Mouse (Mus musculus) stomach, embryonic 15.5 days (tissue): Measurements from ENCODE around the gene 1700123O20Rik. TPM values are rescaled to one million over a fixed set of nuclear protein-coding genes. Genes with fewer than 3 reads are reported as not detected.

Experiments
- ATAC-seq: fragments of 200-750 bp; cut with Nextera tagmentation; 2 replicates; pipeline ENCODE4 v1.8.0; 2017; ENCODE audit warnings: low read depth, moderate number of reproducible peaks, moderate TSS enrichment; ENCODE audit not compliant: insufficient read depth, low FRiP score
- H3K27ac ChIP-seq: fragments of 300-500 bp; sonication (generic); 2 replicates; pipeline ENCODE4 v1.5.1; 2015; ENCODE audit warnings: mild to moderate bottlenecking, inconsistent platforms
- H3K27me3 ChIP-seq: fragments of 300-500 bp; sonication (generic); replicated peaks from 2 replicates; pipeline ENCODE4 v1.6.1; 2015; ENCODE audit warnings: inconsistent platforms
- H3K36me3 ChIP-seq: fragments of 300-500 bp; sonication (generic); 2 replicates; pipeline ENCODE4 v1.6.1; 2015; ENCODE audit warnings: inconsistent platforms
- H3K4me1 ChIP-seq: fragments of 300-500 bp; sonication (generic); 2 replicates; pipeline ENCODE4 v1.6.1; 2015; ENCODE audit warnings: inconsistent platforms
- H3K4me2 ChIP-seq: fragments of 300-500 bp; sonication (generic); 2 replicates; pipeline ENCODE4 v1.6.1; 2015; ENCODE audit warnings: mild to moderate bottlenecking, inconsistent platforms
- H3K4me3 ChIP-seq: fragments of 300-500 bp; sonication (generic); replicated peaks from 2 replicates; pipeline ENCODE4 v1.5.1; 2015; ENCODE audit warnings: inconsistent platforms
- H3K9ac ChIP-seq: fragments of 300-500 bp; sonication (generic); 2 replicates; pipeline ENCODE4 v1.6.1; 2015; ENCODE audit warnings: inconsistent platforms
- H3K9me3 ChIP-seq: fragments of 300-500 bp; sonication (generic); 2 replicates; pipeline ENCODE4 v1.6.1; 2016; ENCODE audit warnings: inconsistent platforms
- WGBS: fragments of 180-500 bp; shearing (Covaris S2); methylation state at CpG from one replicate; pipeline ENCODE4 v1.1.7; 2015; 5-methylcytosine and 5-hydroxymethylcytosine counted together
- polyA plus RNA-seq: library from polyadenylated mRNA; unstranded; fragments of >200 nt; fragmentation: Nextera tagmentation; extraction: Ambion mirVana; gene quantifications from 2 replicates; pipeline ENCODE4 v1.2.1, GENCODE M21; 2015

The 1700123O20Rik gene
- polyA plus RNA-seq, 1 experiment from 2014 or later, result 84.8 TPM

DNA sequence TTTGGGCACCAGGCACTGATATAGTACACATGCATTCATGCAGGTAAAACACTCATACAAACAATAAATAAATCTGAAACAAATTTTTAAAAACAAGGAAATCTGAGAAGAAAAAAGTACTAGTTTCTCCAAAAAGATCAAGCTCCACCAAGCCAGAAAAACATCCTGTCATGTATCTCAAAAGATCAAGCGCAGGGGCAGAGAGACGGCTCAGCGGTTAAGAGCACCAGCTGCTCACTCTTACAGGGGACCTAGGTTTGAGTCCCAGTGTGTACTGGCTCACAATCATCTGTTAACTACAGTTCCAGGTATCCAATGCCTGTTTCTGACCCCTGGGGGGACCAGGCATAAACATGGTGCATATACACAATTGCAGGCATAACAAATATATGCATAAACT, 3.6 kb upstream of the 1700123O20Rik start:
- no peak overlapping the region for H3K4me2 ChIP-seq
- H3K27ac ChIP-seq, result no peak overlapping the region
- no peak for ATAC-seq
- peaks cover 11% of the 10 kb centered on the region; the same call in 1 of the 2 replicates for H3K36me3 ChIP-seq
- no peak overlapping the region for H3K4me3 ChIP-seq
- no peaks in the 10 kb centered on the region for H3K27me3 ChIP-seq
- 82% methylated on average over 3 of the region's 3 CpGs for WGBS
- H3K9ac ChIP-seq, result no peak overlapping the region
- H3K9me3 ChIP-seq, result no peaks in the 10 kb centered on the region
- H3K4me1 ChIP-seq, result 0 out of 2 replicates have a peak, but pooled peaks cover 5% of the 10 kb centered on the region

GRCm38 (mm10) chr14:54685471-54685870, 545 bp upstream of the 1700123O20Rik start:
- H3K27ac ChIP-seq, result peak overlapping the region; percentile 98
- no peak for ATAC-seq
- H3K9me3 ChIP-seq, result no peaks in the 10 kb centered on the region

DNA sequence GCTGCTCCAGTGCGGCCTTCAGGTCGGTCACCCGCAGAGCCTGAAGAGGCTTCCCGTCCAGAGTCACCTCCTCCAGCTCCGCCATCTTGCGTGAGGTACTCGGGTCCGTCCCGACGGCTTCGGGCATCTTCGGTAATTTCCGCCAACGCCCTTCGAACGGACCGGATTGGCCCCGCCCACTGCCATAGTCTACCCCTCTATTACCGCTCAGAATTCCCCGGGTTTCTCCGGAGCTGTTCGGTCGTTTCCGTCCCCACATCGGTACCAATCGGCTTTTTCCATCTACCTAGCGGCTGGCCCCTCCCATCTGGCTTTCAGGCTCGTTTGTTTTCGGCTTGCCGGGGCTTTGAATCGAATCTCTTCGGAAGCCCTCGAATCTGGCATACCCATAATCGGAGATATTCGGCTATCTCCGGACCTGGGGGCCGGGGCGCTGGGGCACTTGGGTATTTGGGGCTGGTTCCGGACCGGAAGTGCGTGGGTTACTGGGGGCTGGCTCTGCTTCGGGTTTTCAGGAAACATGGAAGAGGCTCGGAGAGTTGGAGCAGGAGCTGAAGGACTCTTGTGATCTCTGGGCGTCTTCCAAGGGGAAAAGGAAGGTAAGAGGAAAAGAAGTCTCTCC, 617 bp downstream of the 1700123O20Rik start, which contains the start of gene Acin1:
TSS of gene Acin1 (minus strand) at position 410 of the 622 bp plus-strand sequence.
- 0% methylated on average over 44 of the region's 44 CpGs for WGBS
- peak within 1 kb of the TSS; percentile 99 for H3K9ac ChIP-seq
- ATAC-seq, result peak; percentile 96
- H3K27ac ChIP-seq, result peak within 1 kb of the TSS; percentile 98
- no peaks in the 10 kb centered on the region for H3K27me3 ChIP-seq
- H3K4me1 ChIP-seq, result 0 out of 2 replicates have a peak, but pooled peaks cover 10% of the 10 kb centered on the region
- H3K9me3 ChIP-seq, result no peaks in the 10 kb centered on the region
- peak within 1 kb of the TSS; percentile 92 for H3K4me3 ChIP-seq
- peaks cover 8% of the 10 kb centered on the region; the same call in 1 of the 2 replicates for H3K36me3 ChIP-seq
- H3K4me2 ChIP-seq, result peak within 1 kb of the TSS; percentile 68

More at GRCm38 (mm10) chr14:54685471-54685870, 545 bp upstream of the 1700123O20Rik start:
- WGBS, result 7% methylated on average over 8 of the region's 8 CpGs
- H3K4me3 ChIP-seq, result peak overlapping the region; percentile 92
- no peaks in the 10 kb centered on the region for H3K27me3 ChIP-seq
- 0 out of 2 replicates have a peak, but pooled peaks cover 10% of the 10 kb centered on the region for H3K4me1 ChIP-seq
- peaks cover 11% of the 10 kb centered on the region; the same call in 1 of the 2 replicates for H3K36me3 ChIP-seq
- peak overlapping the region; percentile 68 for H3K4me2 ChIP-seq
- H3K9ac ChIP-seq, result peak overlapping the region; percentile 99

DNA sequence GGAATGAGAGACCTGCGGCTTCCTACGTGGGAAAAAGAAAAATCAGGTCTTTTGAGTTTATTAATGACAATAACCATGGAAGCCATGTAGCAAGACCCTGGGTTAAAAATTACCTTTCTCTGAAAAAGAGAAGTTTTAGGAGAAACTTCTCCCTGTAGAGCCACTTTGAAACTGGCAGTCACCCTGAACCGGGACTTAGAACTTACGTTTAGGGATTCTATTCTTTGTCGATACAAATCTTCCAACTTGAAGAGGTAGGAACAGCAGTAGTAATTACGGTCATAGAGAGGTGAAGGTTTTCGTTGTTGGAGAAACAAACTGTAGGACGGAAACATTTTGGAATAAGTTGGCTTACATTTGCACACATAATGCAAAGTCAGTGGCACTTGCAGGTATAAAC, 1.2 kb downstream of the 1700123O20Rik start:
- Histone ChIP-seq H3K36me3 (peaks cover 8% of the 10 kb centered on the region; the same call in 1 of the 2 replicates), H3K4me2 (peak overlapping the region; percentile 57), H3K27ac (peak overlapping the region; percentile 98), H3K9ac (peak overlapping the region; percentile 81), H3K4me1 (0 out of 2 replicates have a peak, but pooled peaks cover 10% of the 10 kb centered on the region), H3K27me3 (no peaks in the 10 kb centered on the region), H3K4me3 (peak overlapping the region; percentile 92), H3K9me3 (no peaks in the 10 kb centered on the region)
- WGBS, result 4% methylated on average over 8 of the region's 8 CpGs
- no peak for ATAC-seq

GRCm38 (mm10) chr14:54695042-54695441, 9.0 kb downstream of the 1700123O20Rik start:
- peaks cover 11% of the 10 kb centered on the region; the same call in 1 of the 2 replicates for H3K36me3 ChIP-seq
- no peak overlapping the region for H3K4me2 ChIP-seq
- H3K9me3 ChIP-seq, result no peaks in the 10 kb centered on the region
- 59% methylated on average over 6 of the region's 6 CpGs for WGBS
- H3K27me3 ChIP-seq, result no peaks in the 10 kb centered on the region
- no peak overlapping the region for H3K27ac ChIP-seq
- H3K4me3 ChIP-seq, result no peak overlapping the region
- no peaks in the 10 kb centered on the region for H3K4me1 ChIP-seq
- H3K9ac ChIP-seq, result no peak overlapping the region
- no peak for ATAC-seq

GRCm38 (mm10) chr14:54696752-54697151, 10.7 kb downstream of the 1700123O20Rik start:
- no peak for ATAC-seq
- Histone ChIP-seq H3K27ac (no peak overlapping the region), H3K4me1 (no peaks in the 10 kb centered on the region), H3K27me3 (no peaks in the 10 kb centered on the region), H3K9me3 (no peaks in the 10 kb centered on the region), H3K36me3 (0 out of 2 replicates have a peak, but pooled peaks cover 7% of the 10 kb centered on the region), H3K9ac (no peak overlapping the region), H3K4me3 (no peak overlapping the region), H3K4me2 (no peak overlapping the region)
- WGBS, result 73% methylated on average over 4 of the region's 4 CpGs

- H3K4me1 ChIP-seq, result no peaks in the 10 kb centered on the region
- H3K4me2 ChIP-seq, result no peak within 1 kb of the TSS
- H3K4me3 ChIP-seq, result no peak within 1 kb of the TSS
- ATAC-seq, result no peak
- H3K9me3 ChIP-seq, result no peaks in the 10 kb centered on the region
- no peaks in the 10 kb centered on the region for H3K36me3 ChIP-seq
- 64% methylated on average over 4 of the region's 4 CpGs for WGBS
- H3K9ac ChIP-seq, result no peak within 1 kb of the TSS
- H3K27ac ChIP-seq, result no peak within 1 kb of the TSS
- H3K27me3 ChIP-seq, result no peaks in the 10 kb centered on the region
Observed at GRCm38 (mm10) chr14:54698733-54699132, 12.7 kb downstream of the 1700123O20Rik start, which contains the start of gene Gm29776. TSS of gene Gm29776 (minus strand) at chr14:54698833.

DNA sequence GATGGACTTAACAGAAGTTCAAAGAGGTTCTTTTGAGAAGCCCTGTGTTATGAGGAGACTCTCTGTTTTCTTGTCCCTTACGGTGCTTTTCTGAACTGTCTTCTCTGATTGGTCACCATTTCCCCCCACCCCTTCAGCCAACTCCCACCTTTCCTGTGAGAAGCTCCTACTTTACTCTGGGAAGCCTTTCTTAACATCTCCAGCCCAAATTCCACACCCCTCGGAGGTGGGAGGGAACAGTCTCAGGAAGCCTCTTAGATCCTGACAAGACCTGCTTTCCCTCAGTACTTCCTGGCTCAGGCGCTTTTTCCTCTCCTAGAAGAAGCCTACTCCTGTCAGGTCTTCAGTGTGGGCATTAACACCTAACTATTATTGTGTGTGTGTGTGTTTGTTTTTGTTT, 13.6 kb downstream of the 1700123O20Rik start:
- Histone ChIP-seq H3K4me3 (no peak overlapping the region), H3K9me3 (no peaks in the 10 kb centered on the region), H3K9ac (no peak overlapping the region), H3K27me3 (no peaks in the 10 kb centered on the region), H3K36me3 (no peaks in the 10 kb centered on the region), H3K4me2 (no peak overlapping the region), H3K27ac (no peak overlapping the region), H3K4me1 (no peaks in the 10 kb centered on the region)
- 39% methylated on average over 3 of the region's 3 CpGs for WGBS
- ATAC-seq, result no peak

DNA sequence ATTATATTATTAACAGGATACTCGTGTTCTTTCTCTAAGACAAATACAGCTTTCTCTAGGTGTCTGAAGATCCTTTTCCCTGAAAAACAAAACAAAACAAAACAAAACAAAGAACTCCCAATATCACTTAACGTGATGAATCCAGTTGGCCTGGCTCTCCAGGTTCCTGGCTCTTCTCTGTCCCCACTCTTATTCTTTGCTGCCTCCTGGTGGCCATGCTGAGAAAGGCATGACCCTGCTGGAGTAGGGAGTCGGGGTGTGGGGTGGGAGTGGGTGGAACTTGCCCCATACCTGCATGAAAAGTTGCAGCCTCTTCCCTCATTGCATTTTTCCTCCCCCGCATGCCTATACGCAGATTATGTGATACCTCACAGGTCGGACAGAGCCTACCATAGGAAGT, 15.3 kb downstream of the 1700123O20Rik start:
- H3K4me2 ChIP-seq, result no peak overlapping the region
- no peak for ATAC-seq

GRCm38 (mm10) chr14:54703207-54703606, 17.2 kb downstream of the 1700123O20Rik start:
- no peak overlapping the region for H3K9ac ChIP-seq
- peaks cover 5% of the 10 kb centered on the region; the same call in 1 of the 2 replicates for H3K4me1 ChIP-seq
- ATAC-seq, result no peak
- no peak overlapping the region for H3K4me2 ChIP-seq
- H3K9me3 ChIP-seq, result no peaks in the 10 kb centered on the region
- no peak overlapping the region for H3K4me3 ChIP-seq
- H3K27me3 ChIP-seq, result no peaks in the 10 kb centered on the region
- H3K36me3 ChIP-seq, result no peaks in the 10 kb centered on the region
- 57% methylated on average over 10 of the region's 10 CpGs for WGBS
- no peak overlapping the region for H3K27ac ChIP-seq

More for the DNA sequence above, 15.3 kb downstream of the 1700123O20Rik start:
- Histone ChIP-seq H3K9me3 (no peaks in the 10 kb centered on the region), H3K4me1 (no peaks in the 10 kb centered on the region), H3K4me3 (no peak overlapping the region), H3K9ac (no peak overlapping the region), H3K36me3 (no peaks in the 10 kb centered on the region), H3K27ac (no peak overlapping the region), H3K27me3 (no peaks in the 10 kb centered on the region)
- 14% methylated on average over 6 of the region's 6 CpGs for WGBS

GRCm38 (mm10) chr14:54705844-54706243, 19.8 kb downstream of the 1700123O20Rik start:
- Histone ChIP-seq H3K36me3 (no peaks in the 10 kb centered on the region), H3K4me1 (peaks cover 5% of the 10 kb centered on the region; the same call in 1 of the 2 replicates), H3K27me3 (no peaks in the 10 kb centered on the region), H3K9ac (no peak overlapping the region), H3K4me2 (no peak overlapping the region), H3K9me3 (no peaks in the 10 kb centered on the region), H3K27ac (no peak overlapping the region), H3K4me3 (no peak overlapping the region)
- peak; percentile 78; the same call in 1 of the 2 replicates for ATAC-seq
- 26% methylated on average over 5 of the region's 5 CpGs for WGBS

DNA sequence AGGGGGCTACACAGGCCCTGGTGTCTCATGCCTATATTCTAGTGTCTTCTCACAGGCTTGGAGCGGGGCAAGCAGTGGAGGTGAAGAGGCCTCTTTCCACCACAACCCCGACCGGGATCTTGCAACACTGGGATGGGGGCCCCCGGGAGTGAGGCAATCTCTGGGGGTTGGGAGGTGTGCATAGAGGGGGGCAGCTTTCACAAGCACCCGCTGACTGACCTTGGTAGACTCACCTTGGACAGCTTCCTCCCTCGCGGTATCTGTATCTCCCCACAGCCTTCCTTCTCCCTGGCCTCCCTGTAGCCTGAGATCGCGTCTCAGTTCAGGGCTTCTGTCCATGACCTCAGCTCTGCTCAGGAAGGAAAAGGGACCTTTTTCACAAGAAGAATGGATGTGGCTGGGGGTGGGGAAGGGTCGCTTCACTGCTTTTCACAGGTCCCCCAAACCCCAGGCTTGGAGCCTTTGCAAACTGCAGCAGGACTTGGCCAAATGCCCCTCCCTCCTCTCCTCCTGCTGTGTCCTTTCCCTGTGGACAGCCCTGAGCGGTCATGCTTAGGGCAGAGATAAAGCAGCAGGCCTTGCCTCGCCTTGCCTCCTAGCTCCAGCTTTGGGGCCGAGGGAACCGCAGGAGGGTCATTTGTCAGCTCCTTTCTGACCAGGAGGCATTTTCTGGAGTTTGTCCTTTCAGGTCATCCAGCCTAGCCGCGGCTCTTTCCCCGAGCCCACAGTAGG, 20.7 kb downstream of the 1700123O20Rik start:
- ATAC-seq, result no peak
- 39% methylated on average over 17 of the region's 17 CpGs for WGBS
- no peak overlapping the region for H3K27ac ChIP-seq
- no peak overlapping the region for H3K4me3 ChIP-seq
- H3K9me3 ChIP-seq, result no peaks in the 10 kb centered on the region
- peaks cover 5% of the 10 kb centered on the region; the same call in 1 of the 2 replicates for H3K4me1 ChIP-seq
- no peaks in the 10 kb centered on the region for H3K27me3 ChIP-seq
- H3K9ac ChIP-seq, result no peak overlapping the region
- H3K4me2 ChIP-seq, result no peak overlapping the region
- no peaks in the 10 kb centered on the region for H3K36me3 ChIP-seq
